Mouse (Mus musculus) testis, postnatal 14 days (tissue): ENCODE measurements around the gene Gm9970.
A peak's percentile ranks its signal among the peaks of the same experiment; 100 is the strongest.

Source experiments
- DNase-seq: peaks from one replicate; pipeline ENCODE4 v3.0.0; 2021; ENCODE audit warnings: low spot score

The Gm9970 gene

GRCm38 (mm10) chr5:31240637-31241521, at the start of gene Gm9970, which contains the start of gene Nrbp1:
Gene Gm9970, minus strand, starts transcription at chr5:31241232.
Gene Nrbp1, plus strand, starts transcription at chr5:31240864.
- DNase-seq, result peak; percentile 97

- no peak for DNase-seq
Observed at GRCm38 (mm10) chr5:31289626-31290230, 48.7 kb upstream of the Gm9970 start.

- DNase-seq, result no peak
Observed at GRCm38 (mm10) chr5:31288655-31289054, 47.6 kb upstream of the Gm9970 start.

- DNase-seq, result no peak
Observed at GRCm38 (mm10) chr5:31288225-31288624, 47.2 kb upstream of the Gm9970 start.

GRCm38 (mm10) chr5:31279245-31279988, 38.4 kb upstream of the Gm9970 start:
- no peak for DNase-seq

GRCm38 (mm10) chr5:31273018-31273417, 32.0 kb upstream of the Gm9970 start:
- no peak for DNase-seq

- no peak for DNase-seq
Observed at GRCm38 (mm10) chr5:31267686-31268085, 26.7 kb upstream of the Gm9970 start.

- no peak for DNase-seq
Observed at GRCm38 (mm10) chr5:31266101-31266500, 25.1 kb upstream of the Gm9970 start.

- no peak for DNase-seq
Observed at GRCm38 (mm10) chr5:31257616-31258015, 16.6 kb upstream of the Gm9970 start.

- DNase-seq, result no peak
Observed at GRCm38 (mm10) chr5:31255971-31256370, 14.9 kb upstream of the Gm9970 start.

GRCm38 (mm10) chr5:31255381-31255780, 14.3 kb upstream of the Gm9970 start:
- no peak for DNase-seq

- DNase-seq, result no peak
Observed at GRCm38 (mm10) chr5:31254901-31255300, 13.9 kb upstream of the Gm9970 start.

- DNase-seq, result no peak
Observed at GRCm38 (mm10) chr5:31254452-31254851, 13.4 kb upstream of the Gm9970 start.

- no peak for DNase-seq
Observed at GRCm38 (mm10) chr5:31253806-31254205, 12.8 kb upstream of the Gm9970 start.

GRCm38 (mm10) chr5:31252795-31253545, 11.9 kb upstream of the Gm9970 start:
- DNase-seq, result no peak

GRCm38 (mm10) chr5:31252151-31252550, 11.1 kb upstream of the Gm9970 start:
- no peak for DNase-seq

- DNase-seq, result peak; percentile 78
Observed at GRCm38 (mm10) chr5:31251541-31252101, 10.6 kb upstream of the Gm9970 start, which contains the start of gene Krtcap3. Gene Krtcap3, plus strand, starts transcription at chr5:31251691.

GRCm38 (mm10) chr5:31250716-31251115, 9.7 kb upstream of the Gm9970 start:
- no peak for DNase-seq

GRCm38 (mm10) chr5:31242191-31242590, 1.2 kb upstream of the Gm9970 start:
- no peak for DNase-seq

- DNase-seq, result no peak
Observed at GRCm38 (mm10) chr5:31241522-31242034, 546 bp upstream of the Gm9970 start.

- no peak for DNase-seq
Observed at GRCm38 (mm10) chr5:31226641-31227040, 14.4 kb downstream of the Gm9970 start.
